Mouse (Mus musculus) E14TG2a.4 (cell line): Measurements from ENCODE around the gene Tnni2.

Source experiments
- H3K27me3 ChIP-seq: 2 replicates; pipeline ENCODE4 v1.6.1; 2014; ENCODE audit warnings: low read length, control low read depth; ENCODE audit not compliant: insufficient read depth
- H3K36me3 ChIP-seq: 2 replicates; pipeline ENCODE4 v1.6.1; 2014; ENCODE audit warnings: low read length, control low read depth; ENCODE audit not compliant: insufficient read depth
- H3K4me1 ChIP-seq: replicated peaks from 2 replicates; pipeline ENCODE4 v1.6.1; 2014; ENCODE audit warnings: low read depth, low read length, control low read depth
- H3K4me3 ChIP-seq: replicated peaks from 2 replicates; pipeline ENCODE4 v1.5.1; 2014; ENCODE audit warnings: mild to moderate bottlenecking, low read length
- H3K9me3 ChIP-seq: 2 replicates; pipeline ENCODE4 v1.6.1; 2014; ENCODE audit warnings: low read length, control low read depth
- CTCF ChIP-seq: conservative IDR thresholded peaks from 2 replicates; pipeline ENCODE4 v1.5.1; 2014; ENCODE audit warnings: low read length
- NANOG ChIP-seq: IDR thresholded peaks from 2 replicates; pipeline ENCODE4 v1.6.1; 2014; ENCODE audit warnings: borderline replicate concordance, low read length, mixed read lengths
- POU5F1 ChIP-seq: IDR thresholded peaks from 2 replicates; pipeline ENCODE4 v1.6.1; 2014; ENCODE audit warnings: low read length, borderline replicate concordance

Tnni2 gene

DNA sequence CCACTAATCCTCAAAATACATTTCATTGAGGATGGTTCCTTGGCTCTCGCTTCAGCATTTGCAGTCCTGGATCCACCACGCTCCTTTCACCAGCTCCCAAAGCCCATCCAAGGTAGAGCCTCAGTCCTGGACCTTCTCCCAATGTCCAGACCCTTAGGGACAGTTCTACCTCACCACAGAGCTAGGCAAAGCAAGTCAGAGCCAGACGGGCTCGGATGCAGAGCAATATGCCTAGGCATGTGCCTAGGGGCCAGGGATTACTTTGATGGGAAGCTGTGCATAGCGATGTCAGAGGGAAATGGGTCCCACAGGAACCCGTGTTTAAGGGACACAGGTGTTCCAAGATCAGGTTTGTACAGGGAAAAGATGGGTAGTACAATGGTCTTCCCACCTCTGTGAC is 3.7 kb downstream of the Tnni2 start:
- H3K27me3 ChIP-seq: peaks cover 27% of the 10 kb centered on the region
- peaks cover 5% of the 10 kb centered on the region for H3K4me1 ChIP-seq
- no peaks in the 10 kb centered on the region for H3K9me3 ChIP-seq
- TF ChIP-seq POU5F1 (no peak), CTCF (no peak), NANOG (no peak)
- no peaks in the 10 kb centered on the region for H3K36me3 ChIP-seq
- no peak overlapping the region for H3K4me3 ChIP-seq

DNA sequence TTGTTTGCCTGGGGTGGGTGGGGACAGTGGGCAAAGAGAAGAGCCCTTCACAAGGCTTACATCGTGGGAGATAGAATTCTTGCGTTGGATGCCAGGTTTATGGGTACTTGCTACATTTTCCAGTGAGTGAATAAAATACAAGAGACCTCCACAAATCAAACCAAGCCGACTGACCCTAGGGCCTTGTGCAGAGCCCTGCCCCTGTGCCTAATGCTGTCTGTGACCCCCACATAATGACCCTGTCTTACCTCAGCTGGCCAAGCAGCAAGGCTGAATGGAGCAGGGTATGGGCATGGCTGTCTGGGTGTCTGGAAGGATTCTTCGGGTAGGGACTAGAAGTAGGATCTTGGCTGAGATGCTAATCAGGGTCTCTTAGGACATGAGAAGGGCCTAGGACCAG is 4.7 kb downstream of the Tnni2 start:
- no peaks in the 10 kb centered on the region; the same call in 1 of the 2 replicates for H3K4me1 ChIP-seq
- H3K36me3 ChIP-seq: no peaks in the 10 kb centered on the region
- TF ChIP-seq POU5F1: no peak
- no peak for TF ChIP-seq NANOG
- no peak for TF ChIP-seq CTCF
- H3K9me3 ChIP-seq: no peaks in the 10 kb centered on the region
- peaks cover 24% of the 10 kb centered on the region for H3K27me3 ChIP-seq
- no peak overlapping the region for H3K4me3 ChIP-seq

DNA sequence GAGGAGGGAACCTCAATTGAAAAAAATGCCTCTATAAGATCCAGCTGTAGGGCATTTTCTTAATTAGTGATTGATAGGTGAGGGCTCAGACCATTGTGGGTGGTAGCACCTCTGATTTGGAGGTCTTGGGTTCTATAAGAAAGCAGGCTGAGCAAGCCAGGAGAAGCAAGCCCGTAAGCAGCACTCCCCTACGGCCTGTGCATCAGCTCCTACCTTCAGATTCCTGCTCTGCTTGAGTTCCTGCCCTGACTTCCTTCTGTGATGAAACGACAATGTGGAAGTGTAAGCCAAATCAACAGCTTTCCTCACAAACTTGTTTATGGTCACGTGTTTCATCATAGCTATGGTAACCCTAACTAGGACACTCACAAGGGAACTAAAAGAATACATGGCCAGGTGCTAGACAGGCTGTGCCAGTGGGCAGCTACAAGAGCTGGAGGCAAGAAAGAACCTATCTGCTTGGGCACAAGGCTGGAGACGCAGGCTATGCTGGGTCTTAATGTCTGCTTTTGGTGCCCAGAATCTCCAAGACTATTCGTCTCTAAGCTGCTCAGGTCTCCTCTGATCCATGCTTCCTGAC is 7.5 kb downstream of the Tnni2 start:
- TF ChIP-seq NANOG: no peak
- no peak for TF ChIP-seq POU5F1

DNA sequence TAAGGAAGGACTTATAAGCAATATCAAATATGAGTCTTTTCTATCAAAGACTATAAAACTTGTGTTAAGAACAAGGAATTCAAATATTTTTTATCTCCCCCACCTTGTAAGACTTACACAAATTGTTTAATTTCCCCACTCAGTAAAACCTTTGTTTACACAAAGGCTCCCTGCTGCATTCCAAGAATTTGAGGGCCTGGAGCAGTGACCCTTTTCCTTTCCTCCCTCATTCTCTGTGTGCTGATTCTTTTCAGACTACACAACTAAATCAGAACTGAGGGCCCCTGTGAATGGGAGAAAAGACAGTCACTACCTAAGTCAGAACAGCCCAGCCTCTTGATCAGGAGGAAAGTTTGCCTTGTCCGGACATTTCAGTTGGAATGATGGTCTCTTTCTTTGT is 13.1 kb downstream of the Tnni2 start:
- Histone ChIP-seq H3K27me3 (peaks cover 10% of the 10 kb centered on the region; the same call in 1 of the 2 replicates), H3K4me1 (0 out of 2 replicates have a peak, but pooled peaks cover 4% of the 10 kb centered on the region), H3K4me3 (no peak overlapping the region), H3K36me3 (no peaks in the 10 kb centered on the region), H3K9me3 (no peaks in the 10 kb centered on the region)
- TF ChIP-seq POU5F1 (no peak), CTCF (no peak), NANOG (no peak)

More for the DNA sequence above, 7.5 kb downstream of the Tnni2 start:
- Histone ChIP-seq H3K4me3 (no peak overlapping the region), H3K9me3 (no peaks in the 10 kb centered on the region), H3K4me1 (no peaks in the 10 kb centered on the region), H3K36me3 (no peaks in the 10 kb centered on the region), H3K27me3 (peaks cover 17% of the 10 kb centered on the region)

DNA sequence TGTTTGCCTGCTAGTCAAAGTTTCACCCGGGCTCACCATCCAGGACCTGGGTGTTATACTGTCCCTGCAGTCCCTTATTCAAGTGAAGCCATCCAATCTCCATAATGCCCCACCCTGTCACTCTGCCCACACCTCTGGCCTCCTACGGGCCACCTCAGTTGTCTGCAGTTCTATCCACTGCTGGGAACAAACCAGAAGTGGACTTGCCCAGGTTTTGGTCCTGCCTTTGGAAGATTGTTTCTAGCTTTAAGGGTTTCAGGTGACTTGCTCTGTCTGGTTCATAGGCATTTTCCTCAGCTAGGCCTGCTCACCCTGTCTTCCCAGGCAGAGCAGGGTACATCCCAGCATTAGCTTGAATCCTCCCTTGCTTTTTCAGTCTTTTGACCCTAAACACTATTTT is 13.6 kb downstream of the Tnni2 start:
- Histone ChIP-seq H3K36me3 (no peaks in the 10 kb centered on the region), H3K27me3 (peaks cover 13% of the 10 kb centered on the region), H3K4me3 (no peak overlapping the region), H3K9me3 (no peaks in the 10 kb centered on the region), H3K4me1 (0 out of 2 replicates have a peak, but pooled peaks cover 4% of the 10 kb centered on the region)
- TF ChIP-seq POU5F1 (no peak), NANOG (no peak), CTCF (no peak)

DNA sequence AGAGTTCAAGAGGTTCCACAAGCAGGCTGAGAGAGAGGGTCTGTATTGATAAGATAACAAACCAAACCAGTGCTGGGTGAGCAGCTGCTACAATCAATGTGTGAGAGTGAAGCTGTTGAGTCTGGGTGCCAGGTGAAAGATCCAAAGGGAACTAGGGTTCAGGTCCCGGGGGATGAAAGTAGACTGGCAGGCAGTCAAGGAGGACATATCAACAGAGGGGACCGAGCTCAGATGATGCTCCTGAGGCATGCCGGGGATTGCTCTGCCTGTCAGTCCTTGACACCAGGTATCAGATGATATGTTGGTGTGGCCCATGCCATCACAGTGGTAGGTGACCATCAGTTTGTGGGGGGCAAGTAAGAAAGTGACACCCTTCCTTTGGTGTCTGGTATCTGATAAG is 15.2 kb downstream of the Tnni2 start:
- no peaks in the 10 kb centered on the region for H3K36me3 ChIP-seq
- 0 out of 2 replicates have a peak, but pooled peaks cover 4% of the 10 kb centered on the region for H3K4me1 ChIP-seq
- TF ChIP-seq CTCF: no peak
- TF ChIP-seq POU5F1: no peak
- TF ChIP-seq NANOG: no peak
- no peaks in the 10 kb centered on the region for H3K9me3 ChIP-seq
- no peak overlapping the region for H3K4me3 ChIP-seq
- peaks cover 15% of the 10 kb centered on the region for H3K27me3 ChIP-seq

DNA sequence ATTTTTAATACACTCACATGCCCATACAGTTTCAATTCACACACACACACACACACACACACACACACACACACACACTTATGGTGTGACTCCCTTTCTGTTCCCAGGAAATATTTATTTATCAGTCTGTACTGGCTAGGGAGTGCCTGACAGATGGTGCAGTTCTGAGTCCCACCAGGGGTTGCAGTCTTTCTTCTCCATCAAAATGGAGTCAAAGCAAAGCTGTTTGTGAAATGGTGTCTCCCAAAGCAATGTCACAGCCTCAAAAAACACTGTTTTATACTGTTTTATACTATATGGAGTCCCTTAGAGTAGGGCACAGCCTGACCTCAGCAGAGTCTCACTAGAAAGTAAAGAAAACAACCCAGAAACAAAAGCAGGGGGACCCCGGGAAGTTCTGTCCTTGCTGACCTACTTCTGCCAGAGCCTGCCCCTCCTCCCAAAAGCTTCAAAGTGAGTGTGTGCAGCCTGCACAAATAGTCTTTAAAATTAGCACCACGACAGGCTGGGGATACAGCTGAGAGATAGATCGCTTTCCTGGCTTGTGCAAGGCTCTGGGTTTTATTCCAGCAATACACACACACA is 15.7 kb downstream of the Tnni2 start:
- peaks cover 20% of the 10 kb centered on the region for H3K27me3 ChIP-seq
- H3K4me1 ChIP-seq: 0 out of 2 replicates have a peak, but pooled peaks cover 4% of the 10 kb centered on the region
- H3K9me3 ChIP-seq: no peaks in the 10 kb centered on the region
- TF ChIP-seq POU5F1 (no peak), CTCF (no peak), NANOG (no peak)
- no peaks in the 10 kb centered on the region for H3K36me3 ChIP-seq
- H3K4me3 ChIP-seq: no peak overlapping the region

DNA sequence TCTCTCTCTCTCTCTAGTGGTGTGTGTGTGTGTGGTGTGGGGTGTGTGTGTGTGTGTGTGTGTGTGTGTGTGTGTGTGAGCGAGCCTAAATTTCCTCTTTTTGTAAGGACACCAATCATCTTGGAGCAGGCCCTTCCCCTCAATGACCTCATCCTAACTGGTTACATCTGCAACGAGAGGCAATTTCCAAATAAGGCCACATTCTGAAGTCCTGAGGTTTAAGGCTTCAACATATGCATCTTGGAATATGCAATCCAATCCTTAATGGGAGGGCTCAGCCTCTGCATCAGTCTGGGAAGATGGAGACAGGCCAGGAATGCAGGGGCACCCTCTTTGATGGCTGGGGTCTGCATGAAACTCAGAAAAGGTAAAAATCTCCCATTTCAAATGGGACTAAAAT is 16.4 kb downstream of the Tnni2 start:
- TF ChIP-seq POU5F1: no peak
- no peak for TF ChIP-seq CTCF
- TF ChIP-seq NANOG: no peak
- H3K9me3 ChIP-seq: no peaks in the 10 kb centered on the region
- no peaks in the 10 kb centered on the region for H3K36me3 ChIP-seq
- no peak overlapping the region for H3K4me3 ChIP-seq
- H3K27me3 ChIP-seq: peaks cover 24% of the 10 kb centered on the region
- 0 out of 2 replicates have a peak, but pooled peaks cover 4% of the 10 kb centered on the region for H3K4me1 ChIP-seq

DNA sequence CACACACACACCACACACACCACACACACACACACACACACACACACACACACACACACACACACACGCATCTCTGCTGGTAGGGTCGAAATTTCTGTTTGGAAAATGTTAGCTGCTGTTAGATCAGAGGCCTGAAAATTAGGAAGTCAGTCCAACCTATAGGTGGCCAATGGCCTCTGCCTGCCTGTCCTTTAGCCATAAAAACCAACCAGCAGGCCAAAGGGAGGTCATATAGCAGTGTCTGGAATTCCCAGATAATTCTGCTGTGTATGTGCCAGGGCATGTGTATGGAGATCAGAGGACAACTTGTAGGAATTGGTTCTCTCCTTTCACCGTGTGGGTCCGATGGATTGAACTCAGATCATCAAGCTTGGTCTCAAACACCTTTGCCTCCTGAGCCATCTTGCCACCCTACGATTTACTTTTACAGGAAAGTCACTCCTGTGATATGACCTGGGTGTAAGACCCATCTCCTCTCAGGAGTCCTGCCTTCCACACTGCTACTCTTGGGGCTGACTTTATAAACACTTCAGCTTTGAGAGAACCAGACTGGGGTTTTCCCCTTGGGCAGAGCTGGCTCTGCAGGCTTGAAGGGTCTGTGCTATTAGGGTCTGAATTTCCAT is 17.2 kb downstream of the Tnni2 start:
- Histone ChIP-seq H3K9me3 (no peaks in the 10 kb centered on the region), H3K4me1 (0 out of 2 replicates have a peak, but pooled peaks cover 4% of the 10 kb centered on the region), H3K36me3 (no peaks in the 10 kb centered on the region), H3K4me3 (no peak overlapping the region), H3K27me3 (peaks cover 28% of the 10 kb centered on the region)
- no peak for TF ChIP-seq NANOG
- TF ChIP-seq CTCF: no peak
- no peak for TF ChIP-seq POU5F1
